Mouse (Mus musculus) forebrain, embryonic 13.5 days (tissue): Measurements from ENCODE around the gene 4921509C19Rik. TPM values are rescaled to one million over a fixed set of nuclear protein-coding genes. Genes with fewer than 3 reads are reported as not detected.
"Not testable (repeated sequence)": the region's sequence is repeated elsewhere in the genome, so short reads cannot be mapped to it uniquely, and the experiment has no call there.

Experiments
- ATAC-seq: fragments of 200-750 bp; cut with Nextera tagmentation; 2 replicates; pipeline ENCODE4 v1.8.0; 2017
- H3K27ac ChIP-seq: fragments of 300-500 bp; sonication (generic); 2 replicates; pipeline ENCODE4 v1.5.1; 2015; ENCODE audit warnings: inconsistent platforms, mild to moderate bottlenecking, moderate library complexity
- H3K27me3 ChIP-seq: fragments of 300-500 bp; sonication (generic); 2 replicates; pipeline ENCODE4 v1.6.1; 2015; ENCODE audit warnings: mild to moderate bottlenecking, inconsistent platforms
- H3K36me3 ChIP-seq: fragments of 300-500 bp; sonication (generic); 2 replicates; pipeline ENCODE4 v1.6.1; 2015; ENCODE audit warnings: mild to moderate bottlenecking, inconsistent platforms; ENCODE audit not compliant: poor library complexity, severe bottlenecking
- H3K4me1 ChIP-seq: fragments of 300-500 bp; sonication (generic); 2 replicates; pipeline ENCODE4 v1.6.1; 2015; ENCODE audit warnings: inconsistent platforms
- H3K4me2 ChIP-seq: fragments of 300-500 bp; sonication (generic); 2 replicates; pipeline ENCODE4 v1.6.1; 2015; ENCODE audit warnings: inconsistent platforms, mild to moderate bottlenecking, moderate library complexity
- H3K4me3 ChIP-seq: fragments of 300-500 bp; sonication (generic); 2 replicates; pipeline ENCODE4 v1.5.1; 2015; ENCODE audit warnings: mild to moderate bottlenecking, inconsistent platforms
- H3K9ac ChIP-seq: fragments of 300-500 bp; sonication (generic); 2 replicates; pipeline ENCODE4 v1.6.1; 2015; ENCODE audit warnings: mild to moderate bottlenecking, inconsistent platforms
- H3K9me3 ChIP-seq: fragments of 300-500 bp; sonication (generic); replicated peaks from 2 replicates; pipeline ENCODE4 v1.6.1; 2016; ENCODE audit warnings: inconsistent platforms
- WGBS: fragments of 180-500 bp; shearing (Covaris S2); methylation state at CpG from one replicate; pipeline ENCODE4 v1.1.7; 2015; 5-methylcytosine and 5-hydroxymethylcytosine counted together
- polyA plus RNA-seq: library from polyadenylated mRNA; unstranded; fragments of >200 nt; fragmentation: Nextera tagmentation; extraction: Ambion mirVana; gene quantifications from 2 replicates; pipeline ENCODE4 v1.2.1, GENCODE M21; 2015

Gene 4921509C19Rik
- polyA plus RNA-seq, 1 experiment from 2014 or later = not detected

DNA sequence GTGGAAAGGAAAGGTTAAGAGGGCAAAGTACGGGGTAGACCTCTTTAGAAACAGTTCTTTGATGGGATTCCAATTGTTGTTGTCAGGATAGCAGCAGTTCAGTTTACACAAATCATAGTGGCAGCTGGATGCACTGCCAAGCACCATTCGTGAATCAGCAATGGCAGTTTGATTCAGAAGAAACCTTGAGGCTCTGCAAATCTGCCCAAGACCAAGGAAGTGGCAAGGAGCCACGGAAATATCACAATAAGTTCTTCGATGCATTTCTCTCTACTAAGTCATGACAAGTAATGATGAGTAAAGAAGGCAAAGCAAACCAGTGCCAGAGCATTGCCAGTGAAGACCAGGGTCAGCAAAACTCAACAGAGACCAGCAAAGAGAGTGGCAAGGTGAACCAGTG is 41.0 kb downstream of the 4921509C19Rik start:
- not testable (repeated sequence) for H3K9ac ChIP-seq, H3K27me3 ChIP-seq, H3K4me3 ChIP-seq, ATAC-seq, H3K9me3 ChIP-seq, H3K4me1 ChIP-seq, H3K27ac ChIP-seq, H3K4me2 ChIP-seq, H3K36me3 ChIP-seq
- WGBS = 81% methylated on average over 4 of the region's 4 CpGs

DNA sequence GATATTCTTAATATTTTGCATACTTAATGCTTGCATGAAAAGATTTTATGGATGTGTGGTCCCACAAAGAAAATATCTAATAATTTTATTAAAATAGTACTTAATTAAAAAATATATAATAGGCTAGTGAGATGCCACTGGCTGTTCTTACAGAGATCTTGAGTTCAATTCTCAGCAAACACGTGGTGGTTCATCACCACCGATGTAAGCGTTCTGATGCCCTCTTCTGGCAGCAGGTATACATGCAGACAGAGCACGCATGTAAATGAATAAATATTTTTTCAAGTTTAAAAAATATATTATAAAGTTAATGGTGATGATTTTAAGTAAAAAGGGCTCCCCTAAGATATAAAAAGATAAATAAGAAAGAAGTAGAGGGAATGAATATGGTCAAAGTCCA is 41.8 kb downstream of the 4921509C19Rik start:
- H3K27ac ChIP-seq, H3K9me3 ChIP-seq, H3K27me3 ChIP-seq, ATAC-seq, H3K4me1 ChIP-seq, H3K4me3 ChIP-seq, H3K9ac ChIP-seq, H3K36me3 ChIP-seq, H3K4me2 ChIP-seq: not testable (repeated sequence)
- 41% methylated on average over 4 of the region's 4 CpGs for WGBS

Other genes with a start within 250 kb of the 4921509C19Rik start
- gene Nsfl1c, start 18.0 kb upstream of the 4921509C19Rik start, polyA plus RNA-seq = 282 and 294 TPM in 2 replicates
- 529 and 558 TPM in 2 replicates for gene Fkbp1a, start 66.3 kb upstream of the 4921509C19Rik start, polyA plus RNA-seq
- gene Sdcbp2, start 96.5 kb upstream of the 4921509C19Rik start, polyA plus RNA-seq = 0.35 and 0.58 TPM in 2 replicates
- gene Snph, start 156.4 kb upstream of the 4921509C19Rik start, polyA plus RNA-seq = 4.7 and 4.9 TPM in 2 replicates
- gene Rad21l, start 192.4 kb upstream of the 4921509C19Rik start, polyA plus RNA-seq = 0.10 TPM in 1 of 2 replicates, not detected in the other
- 13.3 and 16.9 TPM in 2 replicates for gene Tmem74b, start 225.9 kb upstream of the 4921509C19Rik start, polyA plus RNA-seq